Mouse (Mus musculus): ENCODE measurements around the gene AY074887. TPM values are rescaled to one million over a fixed set of nuclear protein-coding genes. Genes with fewer than 3 reads are reported as not detected.
A peak's percentile ranks its signal among the peaks of the same experiment; 100 is the strongest.

Gene AY074887
- 0.92 and 1.0 TPM in 2 replicates for polyA plus RNA-seq (2015; fragmentation: Nextera tagmentation; extraction: Ambion mirVana)

DNA sequence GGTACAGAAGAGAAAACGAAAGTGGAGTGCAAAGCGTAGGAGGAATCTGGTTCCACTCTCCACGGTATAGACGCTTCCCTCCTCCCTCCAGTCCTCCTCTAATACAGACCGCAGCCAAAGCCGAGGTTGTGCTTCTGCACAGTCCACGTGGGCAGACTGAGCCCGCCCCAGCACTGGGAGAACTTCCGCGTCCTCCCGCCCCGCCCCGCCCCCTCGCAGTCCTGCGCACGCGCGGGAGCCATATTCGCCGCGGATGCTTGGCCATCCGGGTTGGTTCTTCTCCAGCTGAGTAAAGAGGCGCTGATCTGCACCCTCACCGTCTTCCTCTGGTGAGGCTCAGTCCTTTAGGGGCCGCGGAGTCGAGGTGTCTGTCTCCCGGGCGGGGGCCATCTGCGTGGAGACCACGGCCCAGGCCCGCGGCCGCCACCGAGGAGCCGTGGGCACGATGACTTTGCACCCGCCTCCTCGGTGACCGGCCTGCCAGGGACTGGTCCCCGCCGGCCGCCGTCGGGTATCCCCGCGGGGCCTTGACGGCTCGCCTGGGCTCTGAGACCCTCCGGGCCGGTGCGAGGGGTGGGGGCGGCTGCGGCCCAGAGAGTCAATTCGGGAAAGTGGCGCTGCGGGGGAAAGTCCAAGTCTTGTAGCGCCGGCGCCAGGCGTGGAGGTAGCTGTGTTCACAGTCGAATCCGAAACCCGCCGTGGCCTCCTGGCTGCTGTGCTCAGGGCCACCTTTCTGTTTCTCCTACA, at the start of gene AY074887, which contains the start of gene Psma4:
Gene AY074887, minus strand, starts transcription at position 424 of the 747 bp plus-strand sequence.
Gene Psma4, plus strand, starts transcription at position 216 of the 747 bp plus-strand sequence.
- Histone ChIP-seq H3K27ac (replicated peaks) (peak within 1 kb of the TSS; percentile 95), H3K4me3 (replicated peaks) (peak within 1 kb of the TSS; percentile 89), H3K27me3 (no peaks in the 10 kb centered on the region), H3K4me2 (replicated peaks) (peak within 1 kb of the TSS; percentile 55), H3K36me3 (peaks cover 32% of the 10 kb centered on the region), H3K9me3 (replicated peaks) (no peaks in the 10 kb centered on the region), H3K4me1 (peaks cover 12% of the 10 kb centered on the region), H3K9ac (peak within 1 kb of the TSS; percentile 89)
- under 1% methylated on average over 65 of the region's 65 CpGs for WGBS
- ATAC-seq (ENCODE audit: insufficient number of reproducible peaks, low FRiP score, low TSS enrichment, low read depth), result peak; percentile 99

DNA sequence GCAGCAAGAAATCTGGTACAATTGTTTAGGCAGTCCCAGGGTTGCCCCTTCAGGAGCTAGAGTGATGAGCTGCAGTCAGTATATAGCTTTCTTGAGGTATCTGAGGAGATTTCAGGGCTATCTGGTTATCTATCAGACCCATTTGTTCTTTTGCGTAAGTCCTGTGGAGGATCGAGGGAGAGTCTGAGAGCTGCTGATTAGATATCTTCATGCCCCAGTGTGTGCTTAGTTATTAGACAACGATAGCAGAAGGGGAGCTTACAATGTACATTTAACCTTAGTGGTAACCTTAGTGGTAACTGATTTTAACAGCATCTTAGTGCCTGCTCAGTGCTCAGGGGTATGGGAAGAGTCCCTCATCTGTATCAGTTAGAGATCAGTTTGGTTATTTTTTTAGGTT, 44.8 kb upstream of the AY074887 start:
- 81% methylated on average over 3 of the region's 3 CpGs for whole genome bisulfite sequencing
- H3K4me1 ChIP-seq, result no peaks in the 10 kb centered on the region

DNA sequence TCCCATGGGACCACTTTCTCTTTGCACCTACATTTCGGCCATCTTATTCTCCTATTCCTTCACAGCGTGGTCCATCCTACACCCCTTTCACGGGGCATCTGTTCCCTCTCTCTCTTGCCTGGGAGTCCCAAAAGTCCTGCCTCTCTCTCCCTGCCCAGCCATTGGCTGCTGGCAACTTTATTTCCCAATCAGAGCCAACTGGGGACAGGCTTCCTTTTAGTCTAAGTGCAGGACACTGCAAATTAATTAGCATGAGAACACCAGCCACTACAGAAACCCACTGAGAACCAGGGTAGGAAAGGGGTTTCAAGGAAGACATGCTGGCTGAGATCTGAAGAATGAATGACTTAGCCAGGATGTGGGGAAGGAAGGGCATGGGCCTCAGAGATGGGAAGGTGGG, 43.6 kb upstream of the AY074887 start:
- Histone ChIP-seq H3K4me1 (no peaks in the 10 kb centered on the region), H3K27me3 (no peaks in the 10 kb centered on the region), H3K9ac (no peak overlapping the region), H3K27ac (replicated peaks) (no peak overlapping the region), H3K4me3 (replicated peaks) (no peak overlapping the region), H3K36me3 (no peaks in the 10 kb centered on the region), H3K9me3 (replicated peaks) (no peaks in the 10 kb centered on the region), H3K4me2 (replicated peaks) (no peak overlapping the region)
- no peak for ATAC-seq (ENCODE audit: insufficient number of reproducible peaks, low FRiP score, low TSS enrichment, low read depth)
- 49% methylated on average over 3 of the region's 3 CpGs for WGBS

More for the DNA sequence above, 44.8 kb upstream of the AY074887 start:
- Histone ChIP-seq H3K9me3 (replicated peaks) (no peaks in the 10 kb centered on the region), H3K36me3 (no peaks in the 10 kb centered on the region), H3K27ac (replicated peaks) (no peak overlapping the region), H3K9ac (no peak overlapping the region), H3K27me3 (no peaks in the 10 kb centered on the region), H3K4me3 (replicated peaks) (no peak overlapping the region), H3K4me2 (replicated peaks) (no peak overlapping the region)
- ATAC-seq (ENCODE audit: insufficient number of reproducible peaks, low FRiP score, low TSS enrichment, low read depth), result no peak

DNA sequence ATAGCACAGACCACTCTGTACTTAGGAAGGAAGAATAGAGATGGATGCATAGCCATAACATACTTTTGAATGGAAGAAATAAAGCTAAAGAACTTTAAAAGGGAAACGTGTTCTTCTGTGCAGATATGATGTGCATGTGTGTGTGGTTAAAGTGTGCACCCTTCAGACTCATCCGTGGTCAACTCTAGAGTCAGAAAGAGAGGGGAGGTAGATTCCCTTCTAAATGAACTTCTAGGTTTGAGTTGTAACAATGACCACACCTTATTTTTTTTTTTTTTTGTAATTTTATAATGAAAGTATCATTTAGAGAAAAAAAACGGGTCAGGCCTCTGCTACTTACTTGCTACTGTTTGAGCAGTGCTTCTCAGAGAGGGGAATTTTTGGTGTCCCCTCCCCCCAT, 39.6 kb upstream of the AY074887 start:
- Histone ChIP-seq H3K36me3 (no peaks in the 10 kb centered on the region), H3K4me1 (no peaks in the 10 kb centered on the region), H3K4me3 (replicated peaks) (no peak overlapping the region), H3K9ac (no peak overlapping the region), H3K4me2 (replicated peaks) (no peak overlapping the region), H3K9me3 (replicated peaks) (no peaks in the 10 kb centered on the region), H3K27ac (replicated peaks) (no peak overlapping the region), H3K27me3 (no peaks in the 10 kb centered on the region)
- 78% methylated on average over 3 of the region's 3 CpGs for WGBS
- ATAC-seq (ENCODE audit: insufficient number of reproducible peaks, low FRiP score, low TSS enrichment, low read depth), result no peak

GRCm38 (mm10) chr9:54982401-54982800, 31.6 kb upstream of the AY074887 start:
- H3K4me1 ChIP-seq, result peaks cover 15% of the 10 kb centered on the region; the same call in 1 of the 2 replicates
- ATAC-seq (ENCODE audit: insufficient number of reproducible peaks, low FRiP score, low TSS enrichment, low read depth), result no peak
- H3K4me2 ChIP-seq (replicated peaks), result peak overlapping the region; percentile 95
- peaks cover 36% of the 10 kb centered on the region for H3K27me3 ChIP-seq
- H3K4me3 ChIP-seq (replicated peaks), result peak overlapping the region; percentile 66
- no peaks in the 10 kb centered on the region for H3K9me3 ChIP-seq (replicated peaks)
- H3K9ac ChIP-seq, result no peak overlapping the region
- WGBS, result 10% methylated on average over 7 of the region's 7 CpGs
- H3K36me3 ChIP-seq, result no peaks in the 10 kb centered on the region
- no peak overlapping the region for H3K27ac ChIP-seq (replicated peaks)

GRCm38 (mm10) chr9:54981291-54982191, 30.7 kb upstream of the AY074887 start:
- Histone ChIP-seq H3K4me2 (replicated peaks) (peak overlapping the region; percentile 95), H3K9me3 (replicated peaks) (no peaks in the 10 kb centered on the region), H3K4me1 (peaks cover 15% of the 10 kb centered on the region; the same call in 1 of the 2 replicates), H3K9ac (peak overlapping the region; percentile 23; the same call in 1 of the 2 replicates), H3K4me3 (replicated peaks) (peak overlapping the region; percentile 66), H3K27me3 (peaks cover 36% of the 10 kb centered on the region), H3K27ac (replicated peaks) (no peak overlapping the region), H3K36me3 (no peaks in the 10 kb centered on the region)
- ATAC-seq (ENCODE audit: insufficient number of reproducible peaks, low FRiP score, low TSS enrichment, low read depth), result peak; percentile 70
- WGBS, result 2% methylated on average over 75 of the region's 85 CpGs

DNA sequence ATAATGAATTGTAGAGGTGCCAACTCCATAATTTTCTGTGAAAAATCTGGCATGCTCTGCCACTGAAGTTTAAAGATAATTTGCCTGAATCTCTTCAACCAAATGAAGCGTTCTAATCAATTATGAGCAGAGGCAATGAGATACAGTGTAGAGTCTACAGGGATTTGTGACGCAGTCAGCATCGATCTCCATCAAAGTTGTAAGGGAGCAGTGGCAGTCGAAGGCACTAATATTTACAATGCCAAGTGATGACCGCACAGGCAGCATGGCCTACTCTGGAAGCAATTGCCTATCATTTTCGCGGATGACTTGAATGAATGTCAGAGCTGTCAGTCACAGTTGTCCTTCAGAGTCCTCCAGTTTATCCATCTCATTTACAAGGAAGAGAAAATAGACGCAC, 29.9 kb upstream of the AY074887 start, which contains the start of gene Chrna5:
Gene Chrna5, plus strand, starts transcription at position 207 of the 400 bp plus-strand sequence.
- no peaks in the 10 kb centered on the region for H3K36me3 ChIP-seq
- peaks cover 36% of the 10 kb centered on the region for H3K27me3 ChIP-seq
- 0 out of 2 replicates have a peak within 1 kb of the TSS, but pooled peaks have one; percentile 23 for H3K9ac ChIP-seq
- peak within 1 kb of the TSS; percentile 66 for H3K4me3 ChIP-seq (replicated peaks)
- H3K27ac ChIP-seq (replicated peaks), result no peak within 1 kb of the TSS
- peaks cover 15% of the 10 kb centered on the region; the same call in 1 of the 2 replicates for H3K4me1 ChIP-seq
- peak within 1 kb of the TSS; percentile 95 for H3K4me2 ChIP-seq (replicated peaks)
- WGBS, result 47% methylated on average over 8 of the region's 8 CpGs
- no peaks in the 10 kb centered on the region for H3K9me3 ChIP-seq (replicated peaks)
- no peak for ATAC-seq (ENCODE audit: insufficient number of reproducible peaks, low FRiP score, low TSS enrichment, low read depth)

DNA sequence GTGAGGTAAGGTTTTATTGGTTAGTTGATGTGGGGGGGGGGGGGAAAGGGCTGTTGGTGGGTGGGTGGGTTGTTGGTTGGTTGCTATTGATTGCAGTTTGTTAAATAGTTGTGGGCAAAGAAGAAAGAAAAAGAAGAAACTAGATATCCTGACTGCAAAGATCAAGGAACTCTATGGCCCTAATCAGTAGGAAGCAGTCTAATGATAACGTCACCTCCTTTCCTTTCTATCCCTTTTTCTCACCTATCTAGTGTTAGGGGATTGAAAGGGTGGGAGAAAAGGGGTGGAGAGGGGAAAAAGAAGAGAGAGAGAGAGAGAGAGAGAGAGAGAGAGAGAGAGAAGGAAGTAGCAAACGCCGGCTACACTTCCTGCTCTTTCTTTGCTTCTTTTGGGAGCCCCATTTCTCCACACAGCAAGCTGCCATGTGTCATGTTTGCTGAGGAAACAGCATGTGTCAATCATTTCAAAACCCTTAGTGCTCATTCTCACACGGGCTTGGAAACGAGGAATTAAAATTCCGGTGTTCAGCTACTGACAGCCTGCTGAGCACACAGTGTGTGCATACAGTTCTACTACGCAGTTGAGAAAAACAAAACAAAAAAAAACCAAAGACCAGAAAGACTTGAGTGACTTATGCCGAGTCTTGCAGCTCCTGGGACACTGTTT, 19.3 kb upstream of the AY074887 start:
- H3K4me2 ChIP-seq (replicated peaks), result no peak overlapping the region
- no peaks in the 10 kb centered on the region for H3K36me3 ChIP-seq
- no peak overlapping the region for H3K4me3 ChIP-seq (replicated peaks)
- no peaks in the 10 kb centered on the region for H3K27me3 ChIP-seq
- H3K27ac ChIP-seq (replicated peaks), result no peak overlapping the region
- H3K9me3 ChIP-seq (replicated peaks), result no peaks in the 10 kb centered on the region
- 65% methylated on average over 8 of the region's 8 CpGs for WGBS
- no peak for ATAC-seq (ENCODE audit: insufficient number of reproducible peaks, low FRiP score, low TSS enrichment, low read depth)
- no peak overlapping the region for H3K9ac ChIP-seq
- H3K4me1 ChIP-seq, result no peaks in the 10 kb centered on the region

GRCm38 (mm10) chr9:54963669-54964068, 12.9 kb upstream of the AY074887 start:
- Histone ChIP-seq H3K9ac (no peak overlapping the region), H3K4me2 (replicated peaks) (no peak overlapping the region), H3K4me3 (replicated peaks) (no peak overlapping the region), H3K9me3 (replicated peaks) (no peaks in the 10 kb centered on the region), H3K36me3 (peaks cover 10% of the 10 kb centered on the region), H3K27me3 (no peaks in the 10 kb centered on the region), H3K27ac (replicated peaks) (no peak overlapping the region), H3K4me1 (no peaks in the 10 kb centered on the region)
- ATAC-seq (ENCODE audit: insufficient number of reproducible peaks, low FRiP score, low TSS enrichment, low read depth), result no peak

GRCm38 (mm10) chr9:54961059-54961458, 10.3 kb upstream of the AY074887 start:
- H3K4me3 ChIP-seq (replicated peaks), result no peak overlapping the region
- no peaks in the 10 kb centered on the region for H3K27me3 ChIP-seq
- H3K36me3 ChIP-seq, result peaks cover 34% of the 10 kb centered on the region
- H3K27ac ChIP-seq (replicated peaks), result no peak overlapping the region
- no peak for ATAC-seq (ENCODE audit: insufficient number of reproducible peaks, low FRiP score, low TSS enrichment, low read depth)
- H3K9me3 ChIP-seq (replicated peaks), result no peaks in the 10 kb centered on the region
- WGBS, result 86% methylated on average over 4 of the region's 4 CpGs
- no peaks in the 10 kb centered on the region for H3K4me1 ChIP-seq
- no peak overlapping the region for H3K4me2 ChIP-seq (replicated peaks)
- H3K9ac ChIP-seq, result no peak overlapping the region

Data from embryonic facial prominence, embryonic 15.5 days (tissue).